Mouse (Mus musculus) adipocyte (in vitro differentiated cells): ENCODE results near the gene Gm9964.

Source experiments
- DNase-seq: peaks from one replicate; pipeline ENCODE4 v3.0.0-alpha.2; 2016; ENCODE audit warnings: low spot score

The Gm9964 gene

DNA sequence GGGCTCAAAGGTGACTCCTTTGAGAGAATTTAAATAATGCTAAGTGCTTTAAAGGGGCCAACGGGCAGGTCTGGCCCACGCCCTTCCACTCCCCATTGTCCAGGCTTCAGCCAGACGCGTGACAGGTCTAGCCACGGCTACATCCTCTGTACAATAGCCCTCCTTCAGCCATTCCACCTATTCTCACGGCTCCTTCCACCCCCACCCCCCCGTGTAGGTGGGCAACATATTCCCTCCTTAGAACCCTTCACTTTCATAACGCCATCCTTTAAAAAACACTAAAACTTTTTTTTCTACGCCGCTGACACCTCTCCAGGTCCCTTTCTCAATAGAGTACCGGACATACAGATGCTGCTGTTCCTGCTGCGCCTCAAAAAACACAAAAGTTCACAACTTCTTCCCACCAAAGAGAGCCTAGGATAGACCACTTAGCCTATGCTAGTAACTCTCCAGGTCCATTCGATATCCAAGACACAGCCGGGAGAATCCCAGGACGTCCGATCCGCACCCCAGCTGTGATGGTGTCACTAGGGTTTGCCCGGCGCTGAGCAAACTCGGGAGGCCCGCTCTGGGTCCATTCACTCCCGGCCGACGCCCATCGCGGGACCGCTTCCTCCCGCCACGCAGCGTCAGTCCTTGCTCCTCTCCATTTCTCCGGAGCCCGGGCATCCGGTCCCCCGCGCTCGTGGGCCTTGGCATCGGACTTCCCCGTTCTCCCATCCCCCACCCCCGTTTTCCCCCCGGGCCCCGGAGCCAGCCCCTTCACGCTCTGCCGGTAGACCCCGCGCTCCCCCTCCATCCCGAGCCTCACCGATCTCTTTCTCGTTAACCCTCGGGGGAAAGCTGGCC is 42.9 kb downstream of the Gm9964 start:
- DNase-seq, result peak; percentile 46

- peak; percentile 43 for DNase-seq
These were observed 43.7 kb downstream of the Gm9964 start for GRCm38 (mm10) chr11:79252881-79253541.
